Mouse (Mus musculus) embryo, embryonic 9.5 days (tissue): ENCODE results near the gene Adgrf1.

Source experiments
- DNase-seq: peaks from one replicate; pipeline ENCODE4 v3.0.0-alpha.2; 2017; ENCODE audit errors: extremely low spot score

The Adgrf1 gene

GRCm38 (mm10) chr17:43270161-43270560 lies at the start of gene Adgrf1:
Gene Adgrf1 (plus strand): TSS chr17:43270329.
- DNase-seq: no peak

- DNase-seq: no peak
These were observed 44.0 kb upstream of the Adgrf1 start for GRCm38 (mm10) chr17:43226101-43226500.

- DNase-seq: peak; percentile 76
These were observed 40.3 kb upstream of the Adgrf1 start for GRCm38 (mm10) chr17:43229621-43230513.

- DNase-seq: no peak
These were observed 39.3 kb upstream of the Adgrf1 start for GRCm38 (mm10) chr17:43230821-43231220.

- no peak for DNase-seq
These were observed 37.4 kb upstream of the Adgrf1 start for GRCm38 (mm10) chr17:43232769-43233168.

- no peak for DNase-seq
These were observed 33.4 kb upstream of the Adgrf1 start for GRCm38 (mm10) chr17:43236656-43237250.

GRCm38 (mm10) chr17:43239035-43239434 lies 31.1 kb upstream of the Adgrf1 start:
- DNase-seq: no peak

GRCm38 (mm10) chr17:43241134-43241533 lies 29.0 kb upstream of the Adgrf1 start:
- DNase-seq: no peak

- no peak for DNase-seq
These were observed 27.5 kb upstream of the Adgrf1 start for GRCm38 (mm10) chr17:43242609-43243008.

- no peak for DNase-seq
These were observed 24.8 kb upstream of the Adgrf1 start for GRCm38 (mm10) chr17:43245364-43245763.

GRCm38 (mm10) chr17:43247245-43247644 lies 22.9 kb upstream of the Adgrf1 start:
- no peak for DNase-seq

GRCm38 (mm10) chr17:43249645-43250044 lies 20.5 kb upstream of the Adgrf1 start:
- DNase-seq: no peak

GRCm38 (mm10) chr17:43251249-43252125 lies 18.6 kb upstream of the Adgrf1 start:
- DNase-seq: no peak

GRCm38 (mm10) chr17:43252846-43253245 lies 17.3 kb upstream of the Adgrf1 start:
- no peak for DNase-seq

- no peak for DNase-seq
These were observed 15.9 kb upstream of the Adgrf1 start for GRCm38 (mm10) chr17:43254261-43254660.

GRCm38 (mm10) chr17:43256536-43257135 lies 13.5 kb upstream of the Adgrf1 start:
- no peak for DNase-seq

GRCm38 (mm10) chr17:43257699-43258098 lies 12.4 kb upstream of the Adgrf1 start:
- no peak for DNase-seq

- no peak for DNase-seq
These were observed 8.2 kb upstream of the Adgrf1 start for GRCm38 (mm10) chr17:43261937-43262336.

- DNase-seq: no peak
These were observed 5.4 kb upstream of the Adgrf1 start for GRCm38 (mm10) chr17:43264739-43265138.

- DNase-seq: peak; percentile 79
These were observed 4.8 kb upstream of the Adgrf1 start for GRCm38 (mm10) chr17:43265178-43265837.

- no peak for DNase-seq
These were observed 4.2 kb upstream of the Adgrf1 start for GRCm38 (mm10) chr17:43265944-43266343.
